Mouse (Mus musculus) frontal cortex, postnatal 25 days (tissue): ENCODE data around the gene Fam102b.

Experiments used
- DNase-seq, 2 experiments: peaks; one replicate each; pipeline ENCODE4 v3.0.0; 2022; ENCODE audit warnings: low spot score in 2 of 2

Gene Fam102b

GRCm38 (mm10) chr3:108961226-108961625 is 66.2 kb downstream of the Fam102b start:
- no peak for DNase-seq

- DNase-seq: no peak
Measured at GRCm38 (mm10) chr3:108959680-108960295, 67.6 kb downstream of the Fam102b start.

GRCm38 (mm10) chr3:108957976-108958375 is 69.4 kb downstream of the Fam102b start:
- DNase-seq: no peak

- DNase-seq: no peak
Measured at GRCm38 (mm10) chr3:108940996-108941395, 86.4 kb downstream of the Fam102b start.

GRCm38 (mm10) chr3:108940001-108940633 is 87.3 kb downstream of the Fam102b start, which contains the start of gene Gm9857:
Gene Gm9857, minus strand, starts transcription at chr3:108940445.
- DNase-seq: no peak

- DNase-seq: no peak
Measured at GRCm38 (mm10) chr3:108939573-108939972, 87.8 kb downstream of the Fam102b start, which contains the start of gene Henmt1. Gene Henmt1, plus strand, starts transcription at chr3:108939873.

GRCm38 (mm10) chr3:108938691-108939090 is 88.7 kb downstream of the Fam102b start:
- DNase-seq: no peak

- no peak for DNase-seq
Measured at GRCm38 (mm10) chr3:108933557-108933956, 93.8 kb downstream of the Fam102b start.

- DNase-seq: no peak
Measured at GRCm38 (mm10) chr3:108926308-108926707, 101.1 kb downstream of the Fam102b start.

- no peak for DNase-seq
Measured at GRCm38 (mm10) chr3:108925677-108926076, 101.7 kb downstream of the Fam102b start.

- DNase-seq: no peak
Measured at GRCm38 (mm10) chr3:108921822-108922221, 105.6 kb downstream of the Fam102b start.
